7 mouse cellular contexts compared by ENCODE assay signal in the genomic region with DNA sequence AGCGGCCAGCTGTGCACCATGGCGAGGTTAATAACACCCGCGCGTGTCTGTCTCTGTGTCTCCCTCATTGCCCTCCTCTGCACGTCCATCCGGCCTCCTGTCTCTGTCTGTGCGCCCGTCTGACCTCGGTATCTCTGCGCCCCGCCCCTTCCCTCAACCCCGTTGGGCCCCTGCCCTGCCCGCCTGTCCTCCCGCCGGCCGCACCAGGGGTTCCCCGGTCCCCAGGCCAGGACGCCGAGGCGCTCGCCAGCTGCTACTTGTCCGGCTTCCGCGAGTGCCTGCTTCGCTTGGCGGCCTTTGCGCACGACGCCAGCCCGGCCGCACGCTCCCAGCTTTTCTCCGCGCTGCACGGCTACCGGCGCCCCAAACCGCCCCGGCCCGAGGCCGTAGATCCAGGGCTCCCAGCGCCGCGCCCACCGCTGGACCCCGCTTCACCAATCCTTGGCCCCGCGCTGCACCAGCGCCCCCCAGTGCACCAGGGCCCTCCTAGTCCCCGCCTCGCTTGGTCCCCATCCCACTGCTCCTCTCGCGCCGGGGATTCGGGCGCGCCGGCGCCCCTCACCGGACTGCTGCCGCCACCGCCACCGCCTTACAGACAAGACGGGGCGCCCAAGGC. TPM values are rescaled to one million over a fixed set of nuclear protein-coding genes. Genes with fewer than 3 reads are reported as not detected.
DNase-seq lines count a peak whose midpoint lies in the region; ATAC-seq and TF ChIP-seq lines count a peak whose summit lies in the region.

Gene 9130213A22Rik (minus strand): TSS at position 254 of the 616 bp plus-strand sequence.

- TF ChIP-seq POLR2A in kidney, adult 2 months (IDR thresholded peaks at IDR 0.05; ENCODE audit: low read depth, low read length), result no peak
- no peak for TF ChIP-seq POLR2A in limb, embryonic 14.5 days (IDR thresholded peaks at IDR 0.05; ENCODE audit: borderline replicate concordance, extremely low read depth, insufficient read depth, insufficient read length)

- peak; percentile 83 for DNase-seq in adrenal gland, adult 8-10 months
- DNase-seq in embryo, embryonic 11.5 days (ENCODE audit: low read depth, low spot score), result peak; percentile 78
- peak; percentile 99 for DNase-seq in heart, adult 11 months
- peak; percentile 90 for DNase-seq in kidney, adult 2 months
- peak; percentile 89 for DNase-seq in limb, embryonic 14.5 days (ENCODE audit: low spot score)
- peak; percentile 65 to 68 for DNase-seq in spleen, postnatal 14 days (ENCODE audit: low spot score in 2 of 2)

- peak within 1 kb of the TSS; percentile 90 for H3K4me2 ChIP-seq in limb, embryonic 14.5 days (replicated peaks; ENCODE audit: low read depth, low read length, severe bottlenecking)
- peak within 1 kb of the TSS; percentile 90 for H3K4me2 ChIP-seq in midbrain, embryonic 16.5 days (ENCODE audit: low read length)

- peaks cover 6% of the 10 kb centered on the region; the same call in 1 of the 2 replicates for H3K4me1 ChIP-seq in kidney, adult 2 months (ENCODE audit: control insufficient read depth, insufficient read depth, low read length)
- H3K4me1 ChIP-seq in limb, embryonic 14.5 days (ENCODE audit: control insufficient read depth, insufficient read depth, low read length), result peaks cover 26% of the 10 kb centered on the region
- H3K4me1 ChIP-seq in midbrain, embryonic 16.5 days (ENCODE audit: control insufficient read depth, insufficient read depth, low read length), result peaks cover 31% of the 10 kb centered on the region

- H3K9ac ChIP-seq in limb, embryonic 14.5 days (ENCODE audit: low read depth, low read length, severe bottlenecking), result peak within 1 kb of the TSS; percentile 65
- peak within 1 kb of the TSS; percentile 74 for H3K9ac ChIP-seq in midbrain, embryonic 16.5 days (ENCODE audit: low read depth, low read length)

- TF ChIP-seq CTCF in kidney, adult 2 months (conservative IDR thresholded peaks at IDR 0.05; ENCODE audit: insufficient read depth, insufficient read length, low read depth, low read length), result peak; percentile 59

- under 1% methylated on average over 66 of the region's 66 CpGs for WGBS in kidney, adult 2 months
- under 1% methylated on average over 32 of the region's 66 CpGs for WGBS in limb, embryonic 14.5 days
- under 1% methylated on average over 61 of the region's 66 CpGs for WGBS in midbrain, embryonic 16.5 days

- no peaks in the 10 kb centered on the region for H3K27me3 ChIP-seq in kidney, adult 2 months (replicated peaks; ENCODE audit: control insufficient read depth, insufficient read depth, low read length)
- no peaks in the 10 kb centered on the region for H3K27me3 ChIP-seq in limb, embryonic 14.5 days (ENCODE audit: control insufficient read depth, insufficient read depth, low read length)
- peaks cover 4% of the 10 kb centered on the region for H3K27me3 ChIP-seq in midbrain, embryonic 16.5 days (ENCODE audit: control insufficient read depth, insufficient read depth, low read depth, low read length)

- no peaks in the 10 kb centered on the region for H3K36me3 ChIP-seq in kidney, adult 2 months (ENCODE audit: control insufficient read depth, insufficient read depth, low read length)
- no peaks in the 10 kb centered on the region for H3K36me3 ChIP-seq in limb, embryonic 14.5 days (ENCODE audit: control insufficient read depth, insufficient read depth, low read length)
- H3K36me3 ChIP-seq in midbrain, embryonic 16.5 days (ENCODE audit: control insufficient read depth, insufficient read depth, low read length), result no peaks in the 10 kb centered on the region

- peak within 1 kb of the TSS; percentile 72 for H3K27ac ChIP-seq in kidney, adult 2 months (ENCODE audit: insufficient read depth, low read depth, low read length)
- H3K27ac ChIP-seq in limb, embryonic 14.5 days (replicated peaks; ENCODE audit: low read depth, low read length), result peak within 1 kb of the TSS; percentile 81
- H3K27ac ChIP-seq in midbrain, embryonic 16.5 days (ENCODE audit: low read length), result peak within 1 kb of the TSS; percentile 81

- peak; percentile 44 for ATAC-seq in limb, embryonic 14.5 days (ENCODE audit: low FRiP score, low read depth)
- peak; percentile 60 for ATAC-seq in midbrain, embryonic 16.5 days

- H3K9me3 ChIP-seq in limb, embryonic 14.5 days (ENCODE audit: control insufficient read depth, low read length), result no peaks in the 10 kb centered on the region
- H3K9me3 ChIP-seq in midbrain, embryonic 16.5 days (replicated peaks; ENCODE audit: control insufficient read depth, low read length, poor library complexity, severe bottlenecking), result no peaks in the 10 kb centered on the region

- H3K4me3 ChIP-seq in kidney, adult 2 months (ENCODE audit: insufficient read depth, low read depth, low read length), result peak within 1 kb of the TSS; percentile 62
- peak within 1 kb of the TSS; percentile 74 for H3K4me3 ChIP-seq in limb, embryonic 14.5 days (replicated peaks; ENCODE audit: low read length)
- H3K4me3 ChIP-seq in midbrain, embryonic 16.5 days (ENCODE audit: low read depth, low read length), result peak within 1 kb of the TSS; percentile 79

RNA-seq across cellular contexts. Expression of gene 9130213A22Rik, which starts in this region (rescaled TPM):
- total RNA-seq in adrenal gland, adult 8-10 months (2022), result under 1 TPM; 0.26 to 0.95 (median 0.84) TPM
- 0.74 and 0.79 TPM in 2 replicates for polyA plus RNA-seq in kidney, adult 2 months (2012; rRNA removed)
- 1.1 and 1.4 TPM in 2 replicates for polyA plus RNA-seq in limb, embryonic 14.5 days (2012; rRNA removed)
- 0.41 and 0.77 TPM in 2 replicates for polyA plus RNA-seq in limb, embryonic 14.5 days (2014; fragmentation: Nextera tagmentation; extraction: Ambion mirVana)
- 0.49 and 0.65 TPM in 2 replicates for polyA plus RNA-seq in midbrain, embryonic 16.5 days (2015; fragmentation: Nextera tagmentation; extraction: Ambion mirVana)

Comparison
In these comparisons a context has a peak if more than half of its experiments do, and no peak if none do; other contexts are left out.
1. Peak in every context shown above with its lines: DNase-seq, ATAC-seq, H3K4me3 ChIP-seq and H3K27ac ChIP-seq.
2. Peak in DNase-seq in adrenal gland, adult 8-10 months; RNA of the gene not detected or under 1 TPM.
3. Peak in DNase-seq, H3K4me3 ChIP-seq and H3K27ac ChIP-seq in kidney, adult 2 months; RNA of the gene not detected or under 1 TPM.
4. Peak in ATAC-seq, H3K4me3 ChIP-seq, H3K27ac ChIP-seq, H3K9ac ChIP-seq and H3K4me2 ChIP-seq in midbrain, embryonic 16.5 days; RNA of the gene not detected or under 1 TPM.